Mouse (Mus musculus): ENCODE results near the gene Etnk1.

DNA sequence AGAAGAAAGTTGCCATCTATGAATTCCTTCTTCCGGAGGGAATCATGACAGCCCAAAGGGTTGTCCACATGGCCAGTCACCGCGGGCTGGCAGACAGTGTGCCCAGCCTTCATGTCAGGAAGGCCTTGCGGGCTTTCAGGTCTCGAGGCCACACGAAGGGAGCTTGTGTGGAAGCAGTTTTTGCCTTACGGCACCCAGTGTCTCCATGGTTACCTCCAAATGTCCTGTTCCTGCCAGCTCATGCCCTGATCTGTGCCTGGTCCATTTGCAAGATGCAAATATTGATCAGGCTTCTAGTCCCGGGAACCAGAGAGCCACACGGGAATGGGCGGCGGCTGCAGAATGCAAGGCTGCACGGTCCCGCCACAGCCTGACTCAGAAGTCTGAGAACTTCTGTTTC, 31.9 kb upstream of the Etnk1 start:
- TF ChIP-seq ZMIZ1 (IDR thresholded peaks at IDR 0.05; ENCODE audit: low read depth, low read length) = no peak
- TF ChIP-seq TAL1 (IDR thresholded peaks at IDR 0.05; ENCODE audit: low read length) = no peak
- TF ChIP-seq MYC (IDR thresholded peaks at IDR 0.05; ENCODE audit: low read depth, low read length) = no peak
- TF ChIP-seq POLR2AphosphoS5 (IDR thresholded peaks at IDR 0.05; ENCODE audit: borderline replicate concordance, low read depth, low read length) = no peak
- TF ChIP-seq EP300 (IDR thresholded peaks at IDR 0.05; ENCODE audit: low read depth in 1 of 2, low read length in 2 of 2) = no peak
- no peak for TF ChIP-seq MXI1 (IDR thresholded peaks at IDR 0.05; ENCODE audit: low read depth, low read length)
- no peak for TF ChIP-seq POLR2A (IDR thresholded peaks at IDR 0.05; ENCODE audit: control insufficient read depth in 1 of 2, insufficient read depth in 1 of 2, low read depth in 1 of 2, low read length in 2 of 2, poor library complexity in 1 of 2)
- TF ChIP-seq CTCF (IDR thresholded peaks at IDR 0.05 in 2 of 3, conservative IDR thresholded peaks at IDR 0.05 in 1 of 3; ENCODE audit: control insufficient read depth in 1 of 3, insufficient read depth in 1 of 3, low read depth in 2 of 3, low read length in 3 of 3, poor library complexity in 1 of 3, severe bottlenecking in 1 of 3) = no peak

Measured in MEL (cell line).